Mouse (Mus musculus): Measurements from ENCODE around the gene Ccdc30. TPM values are rescaled to one million over a fixed set of nuclear protein-coding genes. Genes with fewer than 3 reads are reported as not detected.

Ccdc30 gene
- total and polyA plus RNA-seq, 3 experiments = not detected

- TF ChIP-seq ELF1 (IDR thresholded peaks at IDR 0.05; ENCODE audit: low read depth, low read length) (no peak), CHD1 (IDR thresholded peaks at IDR 0.05; ENCODE audit: low read depth, low read length) (no peak), GABPA (IDR thresholded peaks at IDR 0.05; ENCODE audit: low read depth, low read length) (no peak), MAX (IDR thresholded peaks at IDR 0.05; ENCODE audit: low read length) (no peak), UBTF (IDR thresholded peaks at IDR 0.05; ENCODE audit: borderline replicate concordance, insufficient read depth, low read depth, low read length) (no peak), JUND (IDR thresholded peaks at IDR 0.05; ENCODE audit: low read depth, low read length) (no peak), USF2 (IDR thresholded peaks at IDR 0.05; ENCODE audit: borderline replicate concordance in 1 of 2, insufficient read depth in 1 of 2, low read depth in 1 of 2, low read length in 2 of 2) (no peak), SMC3 (IDR thresholded peaks at IDR 0.05; ENCODE audit: low read depth, low read length) (no peak), E2F4 (IDR thresholded peaks at IDR 0.05; ENCODE audit: borderline replicate concordance, low read depth, low read length) (no peak), GATA1 (IDR thresholded peaks at IDR 0.05; ENCODE audit: low read depth, low read length) (no peak), TBP (IDR thresholded peaks at IDR 0.05; ENCODE audit: low read depth, low read length) (no peak), TCF12 (IDR thresholded peaks at IDR 0.05; ENCODE audit: low read depth, low read length) (no peak), MYC (IDR thresholded peaks at IDR 0.05; ENCODE audit: low read depth, low read length) (no peak), MXI1 (IDR thresholded peaks at IDR 0.05; ENCODE audit: low read depth, low read length) (no peak), ZMIZ1 (IDR thresholded peaks at IDR 0.05; ENCODE audit: low read depth, low read length) (no peak), RCOR1 (IDR thresholded peaks at IDR 0.05; ENCODE audit: low read depth, low read length) (no peak), MEF2A (IDR thresholded peaks at IDR 0.05; ENCODE audit: extremely low read depth, insufficient replicate concordance, low read depth, low read length, poor library complexity, severe bottlenecking) (no peak), NELFE (IDR thresholded peaks at IDR 0.05; ENCODE audit: low read depth, low read length) (no peak), MYB (IDR thresholded peaks at IDR 0.05; ENCODE audit: low read depth, low read length) (no peak)
- H3K27me3 ChIP-seq (ENCODE audit: control insufficient read depth in 1 of 2, insufficient read depth in 2 of 2, low read length in 2 of 2) = no peaks in the 10 kb centered on the region; a peak in 1 of 4 replicates
- no peaks in the 10 kb centered on the region for H3K79me2 ChIP-seq (ENCODE audit: control insufficient read depth, insufficient read depth, low read length, poor library complexity)
- DNase-seq (ENCODE audit: low read depth, low spot score) = no peak
- no peaks in the 10 kb centered on the region for H3K4me1 ChIP-seq (ENCODE audit: control insufficient read depth in 1 of 2, insufficient read depth in 2 of 2, low read length in 2 of 2)
- no peak overlapping the region for H3K4me3 ChIP-seq (ENCODE audit: control insufficient read depth in 1 of 2, insufficient read depth in 1 of 2, low read depth in 2 of 2, low read length in 2 of 2)
- H3K27ac ChIP-seq (ENCODE audit: control insufficient read depth, low read depth, low read length) = no peak overlapping the region
- H3K9me3 ChIP-seq (replicated peaks; ENCODE audit: insufficient read depth, low read length) = no peaks in the 10 kb centered on the region
- no peak overlapping the region for H3K9ac ChIP-seq (ENCODE audit: control insufficient read depth, low read depth, low read length, poor library complexity, severe bottlenecking)
- H3K36me3 ChIP-seq (ENCODE audit: control insufficient read depth in 1 of 2, insufficient read depth in 2 of 2, low read length in 2 of 2) = no peaks in the 10 kb centered on the region
Measured at GRCm38 (mm10) chr4:119462858-119463755, 47.8 kb upstream of the Ccdc30 start.

- Histone ChIP-seq H3K36me3 (ENCODE audit: control insufficient read depth in 1 of 2, insufficient read depth in 2 of 2, low read length in 2 of 2) (no peaks in the 10 kb centered on the region), H3K9ac (ENCODE audit: control insufficient read depth, low read depth, low read length, poor library complexity, severe bottlenecking) (no peak overlapping the region), H3K4me3 (ENCODE audit: control insufficient read depth in 1 of 2, insufficient read depth in 1 of 2, low read depth in 2 of 2, low read length in 2 of 2) (no peak overlapping the region), H3K79me2 (ENCODE audit: control insufficient read depth, insufficient read depth, low read length, poor library complexity) (no peaks in the 10 kb centered on the region), H3K27me3 (ENCODE audit: control insufficient read depth in 1 of 2, insufficient read depth in 2 of 2, low read length in 2 of 2) (no peaks in the 10 kb centered on the region; a peak in 1 of 4 replicates), H3K9me3 (replicated peaks; ENCODE audit: insufficient read depth, low read length) (no peaks in the 10 kb centered on the region), H3K27ac (ENCODE audit: control insufficient read depth, low read depth, low read length) (no peak overlapping the region), H3K4me1 (ENCODE audit: control insufficient read depth in 1 of 2, insufficient read depth in 2 of 2, low read length in 2 of 2) (no peaks in the 10 kb centered on the region)
- DNase-seq (ENCODE audit: low read depth, low spot score) = no peak
- TF ChIP-seq UBTF (IDR thresholded peaks at IDR 0.05; ENCODE audit: borderline replicate concordance, insufficient read depth, low read depth, low read length) (no peak), ETS1 (IDR thresholded peaks at IDR 0.05; ENCODE audit: low read depth, low read length) (no peak), MAX (IDR thresholded peaks at IDR 0.05; ENCODE audit: low read length) (no peak), JUND (IDR thresholded peaks at IDR 0.05; ENCODE audit: low read depth, low read length) (no peak), ZC3H11A (IDR thresholded peaks at IDR 0.05; ENCODE audit: low read depth, low read length) (no peak), E2F4 (IDR thresholded peaks at IDR 0.05; ENCODE audit: borderline replicate concordance, low read depth, low read length) (no peak), MYC (IDR thresholded peaks at IDR 0.05; ENCODE audit: low read depth, low read length) (no peak), NRF1 (IDR thresholded peaks at IDR 0.05; ENCODE audit: insufficient read depth, low read depth, low read length, poor library complexity, severe bottlenecking) (no peak), ZKSCAN1 (IDR thresholded peaks at IDR 0.05; ENCODE audit: low read depth, low read length) (no peak), MAFK (IDR thresholded peaks at IDR 0.05; ENCODE audit: borderline replicate concordance, low read depth, low read length) (no peak), CHD1 (IDR thresholded peaks at IDR 0.05; ENCODE audit: low read depth, low read length) (no peak), ZNF384 (IDR thresholded peaks at IDR 0.05; ENCODE audit: low read depth, low read length) (no peak), USF1 (IDR thresholded peaks at IDR 0.05; ENCODE audit: low read depth, low read length) (no peak), SIN3A (IDR thresholded peaks at IDR 0.05; ENCODE audit: low read length) (no peak), MXI1 (IDR thresholded peaks at IDR 0.05; ENCODE audit: low read depth, low read length) (no peak), SMC3 (IDR thresholded peaks at IDR 0.05; ENCODE audit: low read depth, low read length) (no peak), KAT2A (conservative IDR thresholded peaks at IDR 0.05; ENCODE audit: low read depth, low read length) (no peak), MYB (IDR thresholded peaks at IDR 0.05; ENCODE audit: low read depth, low read length) (no peak), TCF12 (IDR thresholded peaks at IDR 0.05; ENCODE audit: low read depth, low read length) (no peak)
Measured at GRCm38 (mm10) chr4:119462457-119462856, 47.1 kb upstream of the Ccdc30 start.
